Mouse (Mus musculus): ENCODE results near the gene Gla. TPM values are rescaled to one million over a fixed set of nuclear protein-coding genes. Genes with fewer than 3 reads are reported as not detected.

Gla gene
- polyA plus RNA-seq (2017; shearing (Covaris generic)): 1 to 10 TPM; 3.4 to 4.9 TPM

GRCm38 (mm10) chrX:134600659-134601379 lies at the start of gene Gla, which contains the start of gene Hnrnph2:
Gene Gla (minus strand): TSS chrX:134601125.
Gene Hnrnph2 (plus strand): TSS chrX:134601179.
- ATAC-seq: peak; percentile 93

DNA sequence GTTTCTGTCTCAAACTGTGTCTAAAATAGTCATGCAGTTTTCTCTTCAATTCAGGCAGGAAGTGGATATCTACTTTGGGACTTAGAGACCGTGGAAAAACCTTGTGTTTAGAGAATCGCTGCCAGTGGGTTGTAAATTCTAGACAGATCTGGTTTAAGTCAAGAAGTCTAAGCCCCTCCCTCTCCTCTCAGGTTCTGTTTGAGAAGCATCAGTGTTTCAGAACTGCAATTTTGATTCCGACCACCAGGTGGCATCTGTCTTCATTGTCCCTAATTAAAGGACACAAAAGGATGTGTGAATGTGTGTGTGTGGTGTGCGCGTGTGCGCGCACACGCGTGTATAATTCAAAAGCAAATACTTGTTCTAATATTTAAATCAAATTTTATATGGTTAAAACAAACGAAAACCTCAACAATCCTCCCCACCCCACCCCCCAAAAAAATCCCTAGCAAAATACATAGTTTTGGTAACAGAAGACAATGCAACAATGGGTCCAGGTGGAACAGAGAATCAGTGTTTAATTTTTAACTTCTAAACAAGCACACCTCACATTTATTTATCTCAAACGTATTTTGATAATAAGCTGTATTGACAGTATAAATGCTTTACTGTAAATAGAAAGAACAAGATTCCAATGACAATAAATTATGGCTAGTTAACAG lies 47.2 kb upstream of the Gla start:
- peak; percentile 92 for ATAC-seq

DNA sequence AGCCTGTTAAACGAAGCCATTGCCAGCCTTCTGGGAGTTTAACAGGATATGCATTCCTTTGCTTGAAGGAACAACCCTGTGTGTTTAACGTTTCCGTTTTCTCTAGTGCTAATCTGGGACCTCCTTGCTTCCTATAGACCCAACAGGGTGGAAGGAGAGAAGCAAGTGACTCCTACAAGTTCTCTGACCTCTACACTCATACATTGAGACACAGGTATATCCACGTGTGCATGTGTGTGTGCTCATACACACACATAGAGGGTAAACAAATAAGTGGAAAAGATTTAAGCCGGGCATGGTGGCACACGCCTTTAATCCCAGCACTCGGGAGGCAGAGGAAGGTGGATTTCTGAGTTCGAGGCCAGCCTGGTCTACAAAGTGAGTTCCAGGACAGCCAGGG lies 46.5 kb upstream of the Gla start:
- no peak for ATAC-seq

DNA sequence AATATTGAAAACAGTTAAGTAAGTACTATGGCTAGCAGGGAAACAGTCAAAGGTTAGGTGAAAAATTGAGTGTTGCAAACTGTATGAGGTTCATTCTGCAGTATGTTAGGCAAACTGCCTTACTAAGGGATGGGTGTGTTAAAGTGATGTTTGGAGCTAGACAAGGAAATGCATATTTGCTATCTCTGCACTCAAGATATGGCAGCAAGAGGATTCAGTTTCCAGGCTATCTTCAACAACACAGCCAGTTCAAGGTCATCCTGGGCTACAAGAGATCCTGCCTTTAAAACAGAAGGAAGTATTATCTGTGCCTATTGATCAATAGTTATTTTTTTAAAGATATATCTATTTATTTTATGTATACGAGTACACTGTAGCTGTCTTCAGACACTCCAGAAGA lies 45.4 kb upstream of the Gla start:
- ATAC-seq: no peak

GRCm38 (mm10) chrX:134641000-134641760 lies 40.3 kb upstream of the Gla start:
- peak; percentile 96 for ATAC-seq

GRCm38 (mm10) chrX:134635860-134636259 lies 34.9 kb upstream of the Gla start:
- ATAC-seq: no peak

DNA sequence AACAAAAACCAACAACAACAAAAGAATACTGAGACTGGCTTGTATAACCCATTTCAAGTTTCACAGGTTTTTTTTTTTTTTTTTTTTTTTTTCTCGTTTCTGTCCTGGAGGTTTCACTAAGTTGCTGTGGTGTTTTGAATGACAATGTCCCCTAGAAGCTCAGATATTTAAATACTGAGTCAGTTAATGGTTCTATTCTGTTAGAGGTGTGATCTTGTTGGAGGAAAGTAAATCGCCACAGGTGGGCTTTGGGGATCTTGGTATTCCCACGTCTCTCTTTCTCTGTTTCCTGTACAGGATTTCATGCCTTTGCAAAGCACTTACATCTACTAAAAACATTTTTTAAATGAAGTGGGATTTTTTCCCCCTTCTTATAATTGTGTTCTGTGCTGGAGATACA lies 34.2 kb upstream of the Gla start:
- ATAC-seq: no peak

GRCm38 (mm10) chrX:134632710-134633109 lies 31.8 kb upstream of the Gla start:
- ATAC-seq: no peak

DNA sequence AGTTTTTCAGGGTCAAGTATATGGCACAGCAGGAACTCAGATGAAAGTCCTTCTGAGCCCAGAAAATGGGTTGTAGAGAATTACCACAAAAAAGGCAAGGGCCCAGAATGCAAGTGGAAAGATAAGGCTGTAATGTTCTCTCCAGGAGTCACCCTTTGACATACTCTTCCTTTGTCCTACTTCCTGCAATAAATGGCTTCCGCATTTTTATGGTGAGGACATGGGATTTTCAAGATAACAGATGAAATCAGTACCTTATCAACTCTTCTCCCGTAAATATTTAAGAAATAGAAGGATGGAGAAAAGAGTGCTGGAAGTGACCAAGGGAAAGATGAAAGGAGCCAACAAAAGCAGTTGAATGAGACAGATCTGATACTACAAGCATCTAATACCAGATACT lies 27.3 kb upstream of the Gla start:
- no peak for ATAC-seq

DNA sequence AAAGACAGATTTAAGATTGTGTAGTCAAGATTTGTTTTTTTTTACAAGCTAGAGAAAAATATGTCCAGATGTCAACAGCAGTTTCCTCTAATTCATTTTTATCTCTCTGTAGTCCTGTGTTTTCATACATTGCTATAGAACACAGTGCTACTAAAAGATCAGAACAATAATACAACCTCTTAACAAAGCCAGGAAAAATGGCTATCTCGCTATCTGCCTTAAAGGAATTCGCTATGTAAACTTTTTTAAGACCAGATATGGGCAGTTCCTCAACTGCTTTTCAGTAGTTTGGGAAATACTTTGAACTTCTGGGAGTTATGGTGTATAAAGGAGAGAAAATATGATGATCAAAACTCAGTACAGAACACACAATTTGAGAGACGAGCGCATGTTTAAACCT lies 22.4 kb upstream of the Gla start:
- ATAC-seq: no peak

- ATAC-seq: no peak
Measured at GRCm38 (mm10) chrX:134621685-134622084, 20.8 kb upstream of the Gla start.

DNA sequence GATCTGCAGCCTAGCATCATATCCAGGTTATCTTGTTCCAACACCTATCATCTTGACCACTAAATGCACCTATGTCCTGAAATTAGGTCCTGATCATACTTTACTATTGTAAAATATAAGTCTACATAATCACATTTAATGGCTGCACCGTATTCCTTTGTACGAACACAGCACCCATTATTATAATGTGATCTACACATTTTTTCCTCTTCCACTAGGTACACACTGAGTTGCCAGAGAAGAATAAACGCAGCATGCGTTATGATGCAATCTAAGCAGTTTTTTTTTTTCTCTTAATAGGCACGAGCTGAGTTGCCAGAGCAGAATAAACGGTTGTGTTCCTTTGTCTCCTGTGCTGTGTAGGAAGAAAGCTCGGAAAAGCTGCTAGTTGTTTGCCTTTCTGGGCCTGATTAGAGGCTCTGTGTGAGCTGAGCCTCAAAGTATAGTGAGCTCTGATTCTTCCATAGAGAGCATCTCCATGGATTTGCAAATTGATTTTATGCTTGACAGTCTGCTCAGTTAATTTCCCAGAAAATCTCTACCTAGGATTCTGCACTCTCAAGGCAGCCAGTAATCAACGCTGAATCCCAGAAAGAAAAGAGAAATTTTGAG lies 19.4 kb upstream of the Gla start:
- no peak for ATAC-seq

GRCm38 (mm10) chrX:134619695-134620094 lies 18.8 kb upstream of the Gla start:
- no peak for ATAC-seq

DNA sequence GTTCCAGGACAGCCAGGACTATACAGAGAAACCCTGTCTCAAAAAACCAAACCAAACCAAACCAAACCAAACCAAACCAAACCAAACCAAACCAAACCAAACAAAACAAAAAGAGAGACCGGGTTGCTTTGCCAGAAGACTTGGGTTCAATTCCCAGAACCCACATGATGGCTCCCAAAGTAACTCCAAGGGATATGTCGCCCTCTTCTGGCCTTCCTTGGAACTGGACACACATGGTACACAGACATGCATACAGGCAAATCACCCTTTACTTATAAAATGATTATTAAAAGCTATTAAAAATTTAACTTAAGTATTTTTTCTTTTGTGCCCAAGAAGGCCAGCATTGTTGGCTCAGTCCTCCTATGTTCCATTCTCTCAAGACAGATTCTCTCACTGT lies 13.4 kb upstream of the Gla start:
- no peak for ATAC-seq

GRCm38 (mm10) chrX:134612285-134612959 lies 11.5 kb upstream of the Gla start:
- ATAC-seq: no peak

GRCm38 (mm10) chrX:134610984-134611383 lies 10.1 kb upstream of the Gla start:
- ATAC-seq: no peak

DNA sequence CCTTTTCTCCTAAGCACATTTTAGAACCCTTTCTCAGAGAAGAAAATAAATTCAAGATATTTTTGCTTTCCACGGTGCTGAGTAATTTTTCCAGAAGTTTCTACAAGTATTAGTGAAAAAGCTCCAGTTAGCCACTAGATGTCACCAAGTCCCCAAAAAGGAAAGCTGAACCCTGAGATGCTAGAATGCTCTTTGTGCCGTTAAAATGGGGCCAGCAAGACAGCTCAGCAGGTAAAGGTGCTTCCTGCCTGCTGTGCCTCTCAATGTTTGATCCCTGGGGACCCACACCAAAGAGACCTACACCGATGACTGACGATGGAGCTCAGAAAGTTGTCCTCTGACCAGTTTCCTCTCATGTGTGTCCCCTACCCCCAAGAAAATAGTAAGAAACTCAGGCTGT lies 8.5 kb upstream of the Gla start:
- ATAC-seq: peak; percentile 92

DNA sequence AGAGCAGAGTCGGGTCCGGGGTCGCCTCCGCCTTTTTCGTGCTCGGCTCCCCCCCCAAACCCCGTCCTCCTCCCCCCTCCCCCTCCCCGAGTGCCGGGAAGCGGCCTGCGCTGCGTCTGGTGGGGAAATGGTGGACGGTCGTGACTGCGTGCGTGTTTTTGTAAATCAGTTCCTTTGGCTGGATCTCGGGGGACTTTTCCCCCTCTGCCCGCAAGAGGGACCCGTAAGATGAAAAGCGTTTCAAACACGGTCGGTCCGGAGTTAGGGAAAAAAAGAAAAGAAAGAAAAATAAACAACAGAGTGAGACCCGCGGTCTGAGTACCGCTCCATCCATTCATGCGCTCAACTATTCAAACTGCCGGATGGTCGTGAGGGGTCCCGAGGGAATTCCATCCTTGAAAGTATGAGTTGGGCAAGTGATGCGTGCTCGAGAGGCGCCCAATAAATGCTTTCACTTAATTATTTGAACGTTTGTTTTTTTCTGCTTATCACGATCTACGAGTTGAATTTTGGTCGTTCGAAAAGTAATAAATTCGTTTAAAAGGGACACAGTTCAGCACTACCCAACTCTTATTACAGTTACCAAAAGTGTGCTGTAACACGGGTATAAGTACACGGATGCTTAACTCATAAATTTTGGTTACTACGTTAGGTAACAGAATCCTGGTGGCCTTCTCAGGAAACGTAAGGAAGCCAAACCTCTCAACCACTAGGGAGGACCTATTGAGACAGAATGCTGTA lies 625 bp upstream of the Gla start:
- peak; percentile 23 for ATAC-seq

GRCm38 (mm10) chrX:134599922-134600565 lies 881 bp downstream of the Gla start:
- no peak for ATAC-seq

- no peak for ATAC-seq
Measured at GRCm38 (mm10) chrX:134589836-134590235, 11.1 kb downstream of the Gla start.

DNA sequence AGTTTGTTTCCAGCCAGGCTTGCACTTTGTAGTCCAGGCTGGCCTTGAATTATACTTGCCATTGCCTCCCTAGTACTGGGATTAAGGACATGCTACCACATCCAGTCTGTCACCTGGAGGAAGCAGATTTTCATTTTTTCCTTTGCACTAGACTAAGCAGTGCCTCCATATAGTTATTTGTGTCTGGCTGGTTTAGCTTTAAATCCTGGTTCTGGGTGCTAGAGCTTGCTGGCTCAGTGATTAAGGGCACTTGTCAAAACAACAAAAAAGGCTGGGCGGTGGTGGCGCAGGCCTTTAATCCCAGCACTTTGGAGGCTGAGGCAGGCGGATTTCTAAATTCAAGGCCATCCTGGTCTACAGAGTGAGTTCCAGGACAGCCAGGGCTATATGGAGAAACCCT lies 11.9 kb downstream of the Gla start:
- ATAC-seq: no peak
